Mouse (Mus musculus) heart, embryonic 16.5 days (tissue): Measurements from ENCODE around the gene Tln1. TPM values are rescaled to one million over a fixed set of nuclear protein-coding genes. Genes with fewer than 3 reads are reported as not detected.

Source experiments
- ATAC-seq: fragments of 200-750 bp; cut with Nextera tagmentation; replicated peaks from 2 replicates; pipeline ENCODE4 v1.8.0; 2017; ENCODE audit warnings: moderate number of reproducible peaks; ENCODE audit not compliant: insufficient read depth, low FRiP score; ENCODE audit errors: extremely low read depth
- H3K27ac ChIP-seq: fragments of 300-500 bp; sonication (generic); 2 replicates; pipeline ENCODE4 v1.5.1; 2014; ENCODE audit warnings: mild to moderate bottlenecking, low read length, control low read depth, moderate library complexity
- H3K27me3 ChIP-seq: fragments of 300-500 bp; sonication (generic); 2 replicates; pipeline ENCODE4 v1.6.1; 2014; ENCODE audit warnings: low read length, mixed read lengths; ENCODE audit not compliant: control insufficient read depth, insufficient read depth
- H3K36me3 ChIP-seq: fragments of 300-500 bp; sonication (generic); 2 replicates; pipeline ENCODE4 v1.6.1; 2014; ENCODE audit not compliant: control insufficient read depth, insufficient read depth
- H3K4me1 ChIP-seq: fragments of 300-500 bp; sonication (generic); 2 replicates; pipeline ENCODE4 v1.6.1; 2014; ENCODE audit warnings: low read length, mixed read lengths; ENCODE audit not compliant: control insufficient read depth, insufficient read depth
- H3K4me2 ChIP-seq: fragments of 300-500 bp; sonication (generic); 2 replicates; pipeline ENCODE4 v1.6.1; 2014; ENCODE audit warnings: low read depth, mild to moderate bottlenecking, control low read depth, low read length
- H3K4me3 ChIP-seq: fragments of 300-500 bp; sonication (generic); 2 replicates; pipeline ENCODE4 v1.5.1; 2014; ENCODE audit warnings: mild to moderate bottlenecking, control low read depth, low read length
- H3K9ac ChIP-seq: fragments of 300-500 bp; sonication (generic); 2 replicates; pipeline ENCODE4 v1.6.1; 2014; ENCODE audit warnings: low read length, control low read depth
- H3K9me3 ChIP-seq: fragments of 300-500 bp; sonication (generic); replicated peaks from 2 replicates; pipeline ENCODE4 v1.6.1; 2016; ENCODE audit warnings: low read length; ENCODE audit not compliant: control insufficient read depth
- WGBS: fragments of 180-500 bp; shearing (Covaris S2); extraction: QIAGEN DNeasy Blood & Tissue Kit; methylation state at CpG from one replicate; pipeline ENCODE4 v1.1.7; 2014; 5-methylcytosine and 5-hydroxymethylcytosine counted together
- polyA plus RNA-seq: library from polyadenylated mRNA; unstranded; fragments of >200 nt; fragmentation: Nextera tagmentation; extraction: Ambion mirVana; gene quantifications from 2 replicates; pipeline ENCODE4 v1.2.1, GENCODE M21; 2015

Gene Tln1
- polyA plus RNA-seq, 1 experiment from 2014 or later, result 68.7 TPM

GRCm38 (mm10) chr4:43580721-43581120, 18.2 kb upstream of the Tln1 start:
- no peak overlapping the region for H3K9ac ChIP-seq
- H3K4me1 ChIP-seq, result peaks cover 28% of the 10 kb centered on the region
- no peak overlapping the region for H3K4me3 ChIP-seq
- ATAC-seq, result no peak
- H3K36me3 ChIP-seq, result peaks cover 29% of the 10 kb centered on the region
- no peaks in the 10 kb centered on the region for H3K27me3 ChIP-seq
- H3K27ac ChIP-seq, result no peak overlapping the region
- no peaks in the 10 kb centered on the region for H3K9me3 ChIP-seq
- no peak overlapping the region for H3K4me2 ChIP-seq
- 93% methylated on average over 5 of the region's 5 CpGs for WGBS

GRCm38 (mm10) chr4:43579731-43580130, 17.2 kb upstream of the Tln1 start:
- WGBS, result 76% methylated on average over 6 of the region's 6 CpGs
- H3K4me1 ChIP-seq, result peaks cover 27% of the 10 kb centered on the region
- H3K9me3 ChIP-seq, result no peaks in the 10 kb centered on the region
- ATAC-seq, result no peak
- H3K27ac ChIP-seq, result no peak overlapping the region
- H3K9ac ChIP-seq, result peak overlapping the region; percentile 91
- H3K4me3 ChIP-seq, result peak overlapping the region; percentile 80
- peaks cover 29% of the 10 kb centered on the region for H3K36me3 ChIP-seq
- no peaks in the 10 kb centered on the region for H3K27me3 ChIP-seq
- peak overlapping the region; percentile 76 for H3K4me2 ChIP-seq

- Histone ChIP-seq H3K9me3 (no peaks in the 10 kb centered on the region), H3K4me3 (peak overlapping the region; percentile 80), H3K4me2 (peak overlapping the region; percentile 76), H3K27me3 (no peaks in the 10 kb centered on the region), H3K9ac (peak overlapping the region; percentile 91), H3K27ac (peak overlapping the region; percentile 87), H3K4me1 (peaks cover 27% of the 10 kb centered on the region), H3K36me3 (peaks cover 29% of the 10 kb centered on the region)
- no peak for ATAC-seq
- 4% methylated on average over 10 of the region's 10 CpGs for WGBS
Observed at GRCm38 (mm10) chr4:43579256-43579655, 16.8 kb upstream of the Tln1 start.

GRCm38 (mm10) chr4:43578376-43579204, 16.1 kb upstream of the Tln1 start, which contains the start of the genes Rgp1 and Gba2:
Rgp1 (plus strand) TSS chr4:43578715.
Gba2 (minus strand) TSS chr4:43578873.
- Histone ChIP-seq H3K27me3 (no peaks in the 10 kb centered on the region), H3K36me3 (peaks cover 29% of the 10 kb centered on the region), H3K4me3 (peak within 1 kb of the TSS; percentile 80), H3K4me2 (peak within 1 kb of the TSS; percentile 76), H3K9ac (peak within 1 kb of the TSS; percentile 91), H3K27ac (peak within 1 kb of the TSS; percentile 87), H3K9me3 (no peaks in the 10 kb centered on the region), H3K4me1 (peaks cover 27% of the 10 kb centered on the region)
- peak; percentile 94 for ATAC-seq
- under 1% methylated on average over 76 of the region's 76 CpGs for WGBS

GRCm38 (mm10) chr4:43577237-43577881, 14.9 kb upstream of the Tln1 start:
- no peak for ATAC-seq
- Histone ChIP-seq H3K27me3 (no peaks in the 10 kb centered on the region), H3K4me3 (peak overlapping the region; percentile 80), H3K9me3 (no peaks in the 10 kb centered on the region), H3K9ac (peak overlapping the region; percentile 91), H3K36me3 (peaks cover 25% of the 10 kb centered on the region), H3K4me1 (peaks cover 27% of the 10 kb centered on the region), H3K4me2 (peak overlapping the region; percentile 76), H3K27ac (no peak overlapping the region)
- WGBS, result 23% methylated on average over 8 of the region's 8 CpGs

GRCm38 (mm10) chr4:43575356-43575755, 12.9 kb upstream of the Tln1 start:
- no peaks in the 10 kb centered on the region for H3K9me3 ChIP-seq
- no peak overlapping the region for H3K4me3 ChIP-seq
- no peak overlapping the region for H3K27ac ChIP-seq
- H3K4me2 ChIP-seq, result no peak overlapping the region
- H3K27me3 ChIP-seq, result no peaks in the 10 kb centered on the region
- ATAC-seq, result no peak
- 63% methylated on average over 2 of the region's 2 CpGs for WGBS
- peaks cover 14% of the 10 kb centered on the region for H3K36me3 ChIP-seq
- peaks cover 27% of the 10 kb centered on the region for H3K4me1 ChIP-seq
- H3K9ac ChIP-seq, result no peak overlapping the region

- peaks cover 28% of the 10 kb centered on the region for H3K36me3 ChIP-seq
Observed at GRCm38 (mm10) chr4:43573561-43573960, 11.1 kb upstream of the Tln1 start.

GRCm38 (mm10) chr4:43571395-43572045, 9.0 kb upstream of the Tln1 start:
- peaks cover 6% of the 10 kb centered on the region for H3K4me1 ChIP-seq
- H3K27me3 ChIP-seq, result no peaks in the 10 kb centered on the region
- ATAC-seq, result no peak
- no peak overlapping the region for H3K4me3 ChIP-seq
- 80% methylated on average over 6 of the region's 6 CpGs for WGBS
- peaks cover 47% of the 10 kb centered on the region for H3K36me3 ChIP-seq
- H3K9me3 ChIP-seq, result no peaks in the 10 kb centered on the region
- H3K27ac ChIP-seq, result no peak overlapping the region
- no peak overlapping the region for H3K9ac ChIP-seq
- H3K4me2 ChIP-seq, result no peak overlapping the region

More at GRCm38 (mm10) chr4:43573561-43573960, 11.1 kb upstream of the Tln1 start:
- no peak overlapping the region for H3K27ac ChIP-seq
- H3K4me1 ChIP-seq, result peaks cover 19% of the 10 kb centered on the region
- H3K4me2 ChIP-seq, result no peak overlapping the region
- no peak overlapping the region for H3K4me3 ChIP-seq
- H3K27me3 ChIP-seq, result no peaks in the 10 kb centered on the region
- H3K9ac ChIP-seq, result no peak overlapping the region
- no peak for ATAC-seq
- no peaks in the 10 kb centered on the region for H3K9me3 ChIP-seq
- 70% methylated on average over 4 of the region's 4 CpGs for WGBS
